Mouse (Mus musculus) small intestine, adult 2 months (tissue): ENCODE results near the gene Ankrd13b. TPM values are rescaled to one million over a fixed set of nuclear protein-coding genes. Genes with fewer than 3 reads are reported as not detected.

Experiments used
- H3K27ac ChIP-seq: fragments of 200-500 bp; 2 replicates; pipeline ENCODE4 v1.5.1; 2012; ENCODE audit warnings: low read depth, low read length, control low read depth, inconsistent platforms; ENCODE audit not compliant: insufficient read depth
- H3K27me3 ChIP-seq: fragments of 200-500 bp; 2 replicates; pipeline ENCODE4 v1.6.1; 2012; ENCODE audit warnings: mild to moderate bottlenecking, moderate library complexity, low read length, inconsistent platforms; ENCODE audit not compliant: control insufficient read depth, insufficient read depth
- H3K36me3 ChIP-seq: fragments of 200-500 bp; 2 replicates; pipeline ENCODE4 v1.6.1; 2012; ENCODE audit warnings: mild to moderate bottlenecking, low read length, control low read depth, inconsistent platforms; ENCODE audit not compliant: control insufficient read depth, insufficient read depth
- H3K4me1 ChIP-seq: fragments of 200-500 bp; 2 replicates; pipeline ENCODE4 v1.6.1; 2012; ENCODE audit warnings: low read length, inconsistent platforms, mixed read lengths; ENCODE audit not compliant: control insufficient read depth, insufficient read depth, insufficient read length
- H3K4me3 ChIP-seq: fragments of 200-500 bp; 2 replicates; pipeline ENCODE4 v1.5.1; 2012; ENCODE audit warnings: low read depth, mild to moderate bottlenecking, control low read depth, inconsistent platforms, low read length, moderate library complexity
- CTCF ChIP-seq: fragments of 200-500 bp; IDR thresholded peaks from 2 replicates; pipeline ENCODE4 v1.5.1; 2012; ENCODE audit warnings: low read depth, mild to moderate bottlenecking, control low read depth, inconsistent platforms, low read length, moderate library complexity, mixed read lengths; ENCODE audit not compliant: insufficient replicate concordance, insufficient read length; ENCODE audit errors: extremely low read depth
- POLR2A ChIP-seq: fragments of 200-500 bp; IDR thresholded peaks from 2 replicates; pipeline ENCODE4 v1.6.1; 2012; ENCODE audit warnings: low read depth, mild to moderate bottlenecking, control low read depth, inconsistent platforms, low read length, moderate library complexity
- WGBS: fragments of 180-500 bp; shearing (Covaris S2); methylation state at CpG from one replicate; pipeline ENCODE4 v1.1.7; 2018; 5-methylcytosine and 5-hydroxymethylcytosine counted together
- polyA plus RNA-seq: library from polyadenylated mRNA; depleted of rRNA; stranded (reverse); fragments of >200 nt; gene quantifications from 2 replicates; pipeline ENCODE4 v1.2.3, GENCODE M21; 2012

Gene Ankrd13b
- polyA plus RNA-seq, 1 experiment = 12.0 TPM

DNA sequence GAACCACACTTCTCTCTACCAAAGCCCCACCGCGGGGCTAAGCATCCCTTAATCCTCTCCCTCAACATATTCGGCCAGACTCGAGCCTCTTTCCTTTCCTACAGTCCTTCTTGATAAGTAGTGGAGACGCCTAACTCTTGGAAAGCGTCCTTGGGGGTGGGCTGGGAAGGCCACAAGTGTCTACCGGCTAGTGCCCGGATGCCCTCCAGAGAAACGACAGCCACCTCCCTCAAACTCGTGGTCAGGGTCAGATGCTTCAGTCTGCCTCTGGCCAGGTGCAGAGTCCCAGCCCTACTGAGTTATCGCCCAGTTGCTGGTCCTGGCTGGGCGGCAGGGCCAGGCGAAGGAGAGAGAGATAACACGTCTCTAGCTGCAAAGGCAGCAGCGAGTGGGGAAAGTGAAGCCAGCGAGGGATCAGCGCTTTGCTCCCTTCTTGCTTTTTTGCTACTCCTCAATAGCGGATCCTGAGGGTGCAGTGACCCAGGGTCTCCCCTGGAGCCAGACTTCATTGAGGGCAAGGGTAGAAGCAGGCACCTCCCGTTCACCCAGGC lies 24.9 kb upstream of the Ankrd13b start:
- 15% methylated on average over 19 of the region's 19 CpGs for WGBS
- Histone ChIP-seq H3K27me3 (no peaks in the 10 kb centered on the region; the same call in 1 of the 2 replicates), H3K36me3 (no peaks in the 10 kb centered on the region; the same call in 1 of the 2 replicates), H3K27ac (peak overlapping the region; percentile 39; the same call in 1 of the 2 replicates), H3K4me3 (peak overlapping the region; percentile 66), H3K4me1 (peaks cover 32% of the 10 kb centered on the region)
- no peak for TF ChIP-seq POLR2A
- TF ChIP-seq CTCF = no peak

DNA sequence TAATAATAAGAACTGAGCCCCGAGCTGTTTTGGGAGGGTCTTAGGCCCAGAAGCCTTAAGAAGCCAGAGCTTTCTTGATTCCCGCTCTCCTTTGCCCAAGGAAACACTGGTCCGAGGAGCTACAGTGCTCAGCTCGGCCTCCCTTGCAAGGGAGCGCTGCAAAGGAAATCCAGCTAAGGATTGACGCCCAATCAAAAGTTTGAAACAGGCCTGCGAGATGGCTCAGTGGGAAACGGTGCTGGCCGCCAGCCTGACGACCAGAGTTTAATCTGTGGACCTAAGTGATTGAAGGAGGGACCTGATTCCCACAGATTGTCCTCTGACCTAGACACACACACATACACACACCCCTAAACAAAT lies 24.3 kb upstream of the Ankrd13b start:
- Histone ChIP-seq H3K27ac (peak overlapping the region; percentile 52), H3K4me3 (peak overlapping the region; percentile 70), H3K4me1 (peaks cover 32% of the 10 kb centered on the region), H3K27me3 (no peaks in the 10 kb centered on the region; the same call in 1 of the 2 replicates), H3K36me3 (peaks cover under 1% of the 10 kb centered on the region; the same call in 1 of the 2 replicates)
- TF ChIP-seq POLR2A (no peak), CTCF (no peak)
- 4% methylated on average over 10 of the region's 10 CpGs for WGBS

DNA sequence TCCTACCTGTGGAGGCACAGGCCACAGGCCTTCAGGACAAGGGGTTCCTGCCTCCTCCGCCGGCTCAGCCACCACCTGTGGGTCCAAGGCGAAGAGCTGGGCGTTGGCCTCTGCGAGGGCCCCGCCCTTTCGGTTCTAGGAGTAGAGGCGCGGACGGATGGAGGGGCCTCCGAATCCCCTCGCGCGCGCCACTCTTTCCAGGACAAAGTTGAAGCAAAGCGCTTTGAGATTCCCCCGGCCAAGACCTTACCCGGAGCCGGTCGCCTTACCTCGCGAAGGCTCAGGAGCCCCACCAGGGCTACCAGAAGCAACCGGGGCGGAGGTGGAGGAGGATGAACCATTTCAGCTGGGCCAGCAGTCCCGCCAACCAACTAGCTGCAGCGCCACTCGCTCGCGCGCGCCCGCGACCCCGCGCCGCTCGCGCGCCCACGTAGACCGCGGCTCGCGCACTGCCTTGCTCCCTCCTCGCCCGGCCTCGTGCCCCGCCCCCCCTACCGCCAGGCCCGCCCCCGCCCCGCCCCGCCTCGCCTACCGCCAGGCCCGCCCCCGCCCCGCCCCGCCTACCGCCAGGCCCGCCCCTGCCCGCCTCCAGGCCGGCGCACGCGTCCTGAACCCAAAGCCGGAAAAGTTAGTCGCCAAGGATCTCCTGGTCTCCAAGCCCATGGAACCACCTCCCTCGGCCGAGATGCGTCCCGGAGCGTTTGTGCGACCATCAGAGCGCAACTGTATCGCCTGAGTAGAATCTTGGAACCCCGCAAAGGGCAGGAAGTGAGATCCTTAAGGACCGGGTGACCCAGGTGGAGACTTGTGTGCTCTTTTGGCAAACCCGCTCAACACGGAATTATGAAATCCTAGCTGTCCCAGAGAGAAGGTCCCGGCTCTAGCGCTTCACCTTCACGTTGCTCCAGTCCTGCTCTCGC lies 23.7 kb upstream of the Ankrd13b start:
- H3K4me3 ChIP-seq = peak overlapping the region; percentile 91
- under 1% methylated on average over 81 of the region's 84 CpGs for WGBS
- peak overlapping the region; percentile 85 for H3K27ac ChIP-seq
- TF ChIP-seq POLR2A (peak; percentile 80), CTCF (no peak)
- peaks cover 34% of the 10 kb centered on the region for H3K4me1 ChIP-seq
- H3K27me3 ChIP-seq = no peaks in the 10 kb centered on the region; the same call in 1 of the 2 replicates
- H3K36me3 ChIP-seq = peaks cover 2% of the 10 kb centered on the region; the same call in 1 of the 2 replicates

DNA sequence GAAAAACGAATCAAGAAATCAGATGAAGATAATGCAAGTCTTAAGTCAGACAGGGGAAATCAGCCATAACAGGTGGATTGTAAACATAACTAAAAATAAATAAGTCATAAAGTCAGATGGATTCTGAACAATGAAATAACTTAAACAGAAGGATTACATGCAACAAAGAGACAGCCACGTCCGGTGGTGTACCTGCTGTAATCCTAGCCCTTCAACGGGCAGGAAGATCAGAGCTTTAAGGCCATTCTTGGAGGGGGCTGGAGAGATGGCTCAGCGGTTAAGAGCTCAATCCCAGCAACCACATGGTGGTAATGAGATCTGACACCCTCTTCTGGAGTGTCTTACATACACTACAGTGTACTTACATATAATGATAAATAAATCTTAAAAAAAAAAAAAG lies 21.9 kb upstream of the Ankrd13b start:
- Histone ChIP-seq H3K27me3 (no peaks in the 10 kb centered on the region; the same call in 1 of the 2 replicates), H3K4me3 (no peak overlapping the region), H3K36me3 (peaks cover 12% of the 10 kb centered on the region), H3K4me1 (peaks cover 40% of the 10 kb centered on the region), H3K27ac (no peak overlapping the region)
- no peak for TF ChIP-seq POLR2A
- no peak for TF ChIP-seq CTCF
- 81% methylated on average over 5 of the region's 5 CpGs for WGBS

DNA sequence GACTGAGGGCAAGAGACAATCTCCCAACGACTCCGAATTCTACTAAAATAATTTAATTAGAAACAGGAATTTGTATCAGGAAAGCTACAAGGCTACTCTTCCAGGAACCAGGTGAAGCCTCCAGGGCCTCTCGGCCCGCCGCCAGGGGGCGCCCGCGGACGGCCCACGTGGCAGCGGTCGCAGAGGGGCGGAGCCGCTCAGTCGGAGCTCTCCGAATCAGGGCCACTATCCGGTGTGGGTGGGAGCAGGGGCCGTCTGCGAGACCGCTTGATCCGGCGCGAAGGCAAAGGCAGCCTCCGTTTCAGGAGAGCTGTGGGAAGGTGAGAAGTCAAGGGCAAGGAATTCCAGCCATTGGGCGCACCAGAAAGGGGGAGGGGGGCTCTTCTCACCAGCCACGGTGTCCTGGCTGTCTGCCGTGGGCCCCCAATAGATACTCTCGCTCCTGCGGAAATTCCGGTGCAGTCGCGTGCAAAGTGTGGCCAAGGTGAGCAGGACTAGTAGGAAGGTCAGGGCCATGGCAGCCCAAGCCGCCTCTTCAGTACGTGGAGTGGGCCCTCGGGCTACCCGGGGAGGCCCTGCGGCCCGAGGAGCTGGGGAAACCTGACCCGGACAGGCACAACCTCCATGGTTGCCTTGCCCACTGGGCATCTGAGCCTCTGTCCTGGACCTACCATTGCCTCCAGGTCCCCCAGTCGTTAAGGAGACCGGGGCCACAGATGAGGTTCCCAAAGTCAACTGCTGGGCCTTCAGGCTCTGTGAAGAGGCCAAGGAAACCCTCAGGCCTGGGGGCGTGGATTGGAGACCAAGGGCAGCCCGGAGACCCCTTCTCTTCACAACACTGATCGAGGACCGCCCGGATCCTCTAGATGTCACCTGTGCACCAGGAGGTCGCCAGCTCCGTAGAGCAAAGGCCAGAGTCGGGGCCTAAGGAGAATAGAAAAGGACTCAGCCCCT lies 18.9 kb upstream of the Ankrd13b start:
- peaks cover 34% of the 10 kb centered on the region for H3K36me3 ChIP-seq
- peak overlapping the region; percentile 56 for H3K4me3 ChIP-seq
- WGBS = 27% methylated on average over 49 of the region's 49 CpGs
- H3K4me1 ChIP-seq = peaks cover 39% of the 10 kb centered on the region
- H3K27me3 ChIP-seq = no peaks in the 10 kb centered on the region
- H3K27ac ChIP-seq = no peak overlapping the region
- TF ChIP-seq POLR2A (no peak), CTCF (peak; percentile 97)

DNA sequence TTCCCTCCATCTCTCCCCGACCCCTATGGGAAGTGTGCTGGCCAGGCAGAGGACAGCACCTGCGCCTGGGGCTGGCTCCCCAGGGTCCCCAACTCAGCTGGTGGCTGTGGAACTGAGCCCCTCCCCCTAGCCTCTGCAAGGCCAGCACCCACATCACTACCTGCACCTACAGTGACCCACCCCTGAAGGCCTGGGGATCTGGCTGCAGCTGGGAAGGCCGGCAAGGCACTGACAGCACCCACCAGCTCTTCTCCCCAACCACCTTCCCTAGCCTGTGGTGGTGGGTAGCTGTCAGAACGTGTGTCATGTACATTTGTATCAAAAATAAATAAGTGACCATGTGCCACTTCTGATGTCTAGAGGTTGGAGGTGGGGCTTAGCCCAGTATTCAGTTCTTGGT lies 17.9 kb upstream of the Ankrd13b start:
- Histone ChIP-seq H3K27me3 (no peaks in the 10 kb centered on the region), H3K36me3 (peaks cover 40% of the 10 kb centered on the region), H3K4me3 (no peak overlapping the region), H3K27ac (no peak overlapping the region), H3K4me1 (peaks cover 36% of the 10 kb centered on the region)
- 78% methylated on average over 4 of the region's 4 CpGs for WGBS
- TF ChIP-seq POLR2A (no peak), CTCF (no peak)
